Mouse (Mus musculus) hindbrain, embryonic 13.5 days (tissue): ENCODE measurements around the gene Plekha4. TPM values are rescaled to one million over a fixed set of nuclear protein-coding genes. Genes with fewer than 3 reads are reported as not detected.

Experiments used
- ATAC-seq: fragments of 200-750 bp; cut with Nextera tagmentation; 2 replicates; pipeline ENCODE4 v1.8.0; 2017; ENCODE audit warnings: moderate TSS enrichment; ENCODE audit not compliant: low FRiP score
- H3K27ac ChIP-seq: fragments of 300-500 bp; sonication (generic); 2 replicates; pipeline ENCODE4 v1.5.1; 2015; ENCODE audit warnings: inconsistent platforms, mild to moderate bottlenecking, moderate library complexity
- H3K27me3 ChIP-seq: fragments of 300-500 bp; sonication (generic); 2 replicates; pipeline ENCODE4 v1.6.1; 2015; ENCODE audit warnings: mild to moderate bottlenecking, inconsistent platforms
- H3K36me3 ChIP-seq: fragments of 300-500 bp; sonication (generic); 2 replicates; pipeline ENCODE4 v1.6.1; 2015; ENCODE audit warnings: mild to moderate bottlenecking, inconsistent platforms
- H3K4me1 ChIP-seq: fragments of 300-500 bp; sonication (generic); replicated peaks from 2 replicates; pipeline ENCODE4 v1.6.1; 2015; ENCODE audit warnings: inconsistent platforms
- H3K4me2 ChIP-seq: fragments of 300-500 bp; sonication (generic); 2 replicates; pipeline ENCODE4 v1.6.1; 2015; ENCODE audit warnings: inconsistent platforms, mild to moderate bottlenecking, moderate library complexity
- H3K4me3 ChIP-seq: fragments of 300-500 bp; sonication (generic); 2 replicates; pipeline ENCODE4 v1.5.1; 2015; ENCODE audit warnings: mild to moderate bottlenecking, inconsistent platforms
- H3K9ac ChIP-seq: fragments of 300-500 bp; sonication (generic); 2 replicates; pipeline ENCODE4 v1.6.1; 2015; ENCODE audit warnings: mild to moderate bottlenecking, inconsistent platforms
- H3K9me3 ChIP-seq: fragments of 300-500 bp; sonication (generic); 2 replicates; pipeline ENCODE4 v1.6.1; 2016; ENCODE audit warnings: inconsistent platforms
- WGBS: fragments of 180-500 bp; shearing (Covaris S2); methylation state at CpG from one replicate; pipeline ENCODE4 v1.1.7; 2015; 5-methylcytosine and 5-hydroxymethylcytosine counted together
- polyA plus RNA-seq: library from polyadenylated mRNA; unstranded; fragments of >200 nt; fragmentation: Nextera tagmentation; extraction: Ambion mirVana; gene quantifications from 2 replicates; pipeline ENCODE4 v1.2.1, GENCODE M21; 2015

The Plekha4 gene
- polyA plus RNA-seq, 1 experiment from 2014 or later = 4.3 TPM

- H3K4me2 ChIP-seq = peak within 1 kb of the TSS; percentile 66
- H3K4me3 ChIP-seq = peak within 1 kb of the TSS; percentile 45
- peak; percentile 66 for ATAC-seq
- 10% methylated on average over 36 of the region's 38 CpGs for WGBS
- H3K36me3 ChIP-seq = peaks cover 16% of the 10 kb centered on the region
- H3K9ac ChIP-seq = peak within 1 kb of the TSS; percentile 70
- H3K27ac ChIP-seq = peak within 1 kb of the TSS; percentile 88
- no peaks in the 10 kb centered on the region for H3K9me3 ChIP-seq
- H3K27me3 ChIP-seq = no peaks in the 10 kb centered on the region
- peaks cover 25% of the 10 kb centered on the region for H3K4me1 ChIP-seq
Measured at GRCm38 (mm10) chr7:45488293-45489204, 37.6 kb upstream of the Plekha4 start, which contains the start of gene Dhdh. Gene Dhdh (minus strand): TSS chr7:45488805.

- no peaks in the 10 kb centered on the region for H3K9me3 ChIP-seq
- no peak overlapping the region for H3K27ac ChIP-seq
Measured at GRCm38 (mm10) chr7:45489578-45489977, 36.6 kb upstream of the Plekha4 start.

GRCm38 (mm10) chr7:45490822-45491221, 35.3 kb upstream of the Plekha4 start:
- no peak overlapping the region for H3K27ac ChIP-seq
- no peak overlapping the region; the same call in 1 of the 2 replicates for H3K9ac ChIP-seq
- ATAC-seq = no peak
- H3K36me3 ChIP-seq = peaks cover 39% of the 10 kb centered on the region
- H3K9me3 ChIP-seq = no peaks in the 10 kb centered on the region
- H3K4me2 ChIP-seq = no peak overlapping the region
- no peak overlapping the region for H3K4me3 ChIP-seq
- no peaks in the 10 kb centered on the region for H3K27me3 ChIP-seq
- peaks cover 25% of the 10 kb centered on the region for H3K4me1 ChIP-seq
- WGBS = 54% methylated on average over 9 of the region's 9 CpGs

More at GRCm38 (mm10) chr7:45489578-45489977, 36.6 kb upstream of the Plekha4 start:
- Histone ChIP-seq H3K27me3 (no peaks in the 10 kb centered on the region), H3K4me1 (peaks cover 25% of the 10 kb centered on the region), H3K4me2 (no peak overlapping the region), H3K4me3 (no peak overlapping the region), H3K9ac (no peak overlapping the region), H3K36me3 (peaks cover 26% of the 10 kb centered on the region)
- 82% methylated on average over 7 of the region's 7 CpGs for WGBS
- ATAC-seq = no peak

- ATAC-seq = no peak
- no peak overlapping the region; the same call in 1 of the 2 replicates for H3K9ac ChIP-seq
- no peak overlapping the region for H3K27ac ChIP-seq
- no peaks in the 10 kb centered on the region for H3K27me3 ChIP-seq
- peaks cover 43% of the 10 kb centered on the region for H3K36me3 ChIP-seq
- H3K4me2 ChIP-seq = no peak overlapping the region
- peaks cover 25% of the 10 kb centered on the region for H3K4me1 ChIP-seq
- H3K4me3 ChIP-seq = no peak overlapping the region
- H3K9me3 ChIP-seq = no peaks in the 10 kb centered on the region
- WGBS = 25% methylated on average over 3 of the region's 3 CpGs
Measured at GRCm38 (mm10) chr7:45491264-45491663, 34.9 kb upstream of the Plekha4 start.

GRCm38 (mm10) chr7:45492225-45492844, 33.8 kb upstream of the Plekha4 start:
- WGBS = 97% methylated on average over 8 of the region's 8 CpGs
- Histone ChIP-seq H3K4me2 (no peak overlapping the region), H3K9ac (no peak overlapping the region), H3K27me3 (no peaks in the 10 kb centered on the region), H3K4me1 (peaks cover 25% of the 10 kb centered on the region), H3K4me3 (no peak overlapping the region), H3K27ac (no peak overlapping the region), H3K36me3 (peaks cover 54% of the 10 kb centered on the region), H3K9me3 (no peaks in the 10 kb centered on the region)
- ATAC-seq = no peak

- no peak for ATAC-seq
- no peaks in the 10 kb centered on the region for H3K27me3 ChIP-seq
- no peak overlapping the region for H3K9ac ChIP-seq
- no peak overlapping the region for H3K27ac ChIP-seq
- H3K4me2 ChIP-seq = no peak overlapping the region
- H3K4me1 ChIP-seq = peaks cover 22% of the 10 kb centered on the region
- WGBS = 96% methylated on average over 5 of the region's 5 CpGs
- no peaks in the 10 kb centered on the region for H3K9me3 ChIP-seq
- H3K36me3 ChIP-seq = peaks cover 60% of the 10 kb centered on the region
- H3K4me3 ChIP-seq = no peak overlapping the region
Measured at GRCm38 (mm10) chr7:45492951-45493350, 33.2 kb upstream of the Plekha4 start.

- WGBS = 83% methylated on average over 9 of the region's 9 CpGs
- Histone ChIP-seq H3K4me1 (peaks cover 8% of the 10 kb centered on the region), H3K4me3 (no peak overlapping the region), H3K36me3 (peaks cover 76% of the 10 kb centered on the region), H3K27me3 (no peaks in the 10 kb centered on the region), H3K4me2 (no peak overlapping the region), H3K9me3 (no peaks in the 10 kb centered on the region), H3K27ac (no peak overlapping the region), H3K9ac (no peak overlapping the region)
- no peak for ATAC-seq
Measured at GRCm38 (mm10) chr7:45494548-45494947, 31.6 kb upstream of the Plekha4 start.

GRCm38 (mm10) chr7:45498427-45498826, 27.7 kb upstream of the Plekha4 start:
- Histone ChIP-seq H3K9ac (no peak overlapping the region), H3K27me3 (no peaks in the 10 kb centered on the region), H3K4me3 (no peak overlapping the region), H3K27ac (no peak overlapping the region), H3K4me2 (no peak overlapping the region), H3K36me3 (peaks cover 95% of the 10 kb centered on the region), H3K4me1 (no peaks in the 10 kb centered on the region; the same call in 1 of the 2 replicates), H3K9me3 (no peaks in the 10 kb centered on the region)
- no peak for ATAC-seq
- WGBS = 97% methylated on average over 6 of the region's 6 CpGs

- Histone ChIP-seq H3K4me3 (no peak overlapping the region), H3K4me1 (peaks cover 18% of the 10 kb centered on the region), H3K27ac (no peak overlapping the region), H3K4me2 (no peak overlapping the region), H3K9me3 (no peaks in the 10 kb centered on the region), H3K9ac (no peak overlapping the region), H3K36me3 (peaks cover 39% of the 10 kb centered on the region), H3K27me3 (no peaks in the 10 kb centered on the region)
- no peak for ATAC-seq
- 93% methylated on average over 6 of the region's 6 CpGs for WGBS
Measured at GRCm38 (mm10) chr7:45507583-45507982, 18.5 kb upstream of the Plekha4 start.

- peaks cover 18% of the 10 kb centered on the region for H3K4me1 ChIP-seq
- no peak for ATAC-seq
- peak overlapping the region; percentile 88; the same call in 1 of the 2 replicates for H3K9ac ChIP-seq
- H3K4me2 ChIP-seq = peak overlapping the region; percentile 97
- H3K27ac ChIP-seq = no peak overlapping the region
- peaks cover 32% of the 10 kb centered on the region for H3K36me3 ChIP-seq
- WGBS = 85% methylated on average over 6 of the region's 6 CpGs
- H3K4me3 ChIP-seq = peak overlapping the region; percentile 74
- H3K27me3 ChIP-seq = no peaks in the 10 kb centered on the region
- H3K9me3 ChIP-seq = no peaks in the 10 kb centered on the region
Measured at GRCm38 (mm10) chr7:45508561-45508960, 17.6 kb upstream of the Plekha4 start.

- WGBS = 46% methylated on average over 19 of the region's 19 CpGs
- Histone ChIP-seq H3K9me3 (no peaks in the 10 kb centered on the region), H3K4me1 (peaks cover 18% of the 10 kb centered on the region), H3K27ac (0 out of 2 replicates have a peak overlapping the region, but pooled peaks have one; percentile 83), H3K36me3 (peaks cover 32% of the 10 kb centered on the region), H3K4me3 (peak overlapping the region; percentile 74), H3K4me2 (peak overlapping the region; percentile 97), H3K9ac (peak overlapping the region; percentile 88), H3K27me3 (no peaks in the 10 kb centered on the region)
- ATAC-seq = peak; percentile 41; the same call in 1 of the 2 replicates
Measured at GRCm38 (mm10) chr7:45509181-45509882, 16.8 kb upstream of the Plekha4 start.
